ENCODE assay signal across 17 mouse cellular contexts in genomic region chr4:76076051-76076450, GRCm38 (mm10).
"Had no signal": no experiment of that assay in that cellular context is flagged by ENCODE, and none has a peak within 500 bp of the region (broad histone marks: within the 10 kb centered on the region; RNA-seq: fewer than 3 reads in every experiment).

No protein-coding gene starts in this region.

- ATAC-seq: midbrain, embryonic 16.5 days had no signal

- H3K4me1 ChIP-seq: midbrain, embryonic 10.5 days; midbrain, embryonic 12.5 days; stomach, embryonic 15.5 days had no signal

- H3K27ac ChIP-seq: midbrain, embryonic 10.5 days; midbrain, embryonic 12.5 days; neural tube, embryonic 13.5 days; stomach, embryonic 15.5 days; stomach, postnatal 0 days had no signal

- H3K4me2 ChIP-seq: lung, embryonic 14.5 days; midbrain, embryonic 12.5 days; neural tube, embryonic 13.5 days; stomach, embryonic 15.5 days had no signal

- H3K36me3 ChIP-seq: midbrain, embryonic 10.5 days; midbrain, embryonic 12.5 days; stomach, embryonic 15.5 days had no signal

- H3K27me3 ChIP-seq: midbrain, embryonic 12.5 days; neural tube, embryonic 13.5 days; stomach, embryonic 15.5 days had no signal

- H3K9ac ChIP-seq: lung, embryonic 14.5 days; midbrain, embryonic 12.5 days; neural tube, embryonic 13.5 days; stomach, embryonic 15.5 days had no signal

- DNase-seq: lung, adult 18-20 months; lung, embryonic 14.5 days; lung, postnatal 10 days; lung, postnatal 4 days; retina, postnatal 1 day; right cerebral cortex, adult 18-20 months; right cerebral cortex, postnatal 14 days; thymus, adult 2 months; thymus, postnatal 25 days; thymus, postnatal 4 days had no signal

- H3K4me3 ChIP-seq: midbrain, embryonic 10.5 days; midbrain, embryonic 12.5 days; myocyte; neural tube, embryonic 13.5 days; stomach, embryonic 15.5 days had no signal

- H3K9me3 ChIP-seq: midbrain, embryonic 10.5 days; midbrain, embryonic 12.5 days; neural tube, embryonic 13.5 days; stomach, embryonic 15.5 days had no signal
